Mouse (Mus musculus) forebrain, embryonic 14.5 days (tissue): ENCODE results near the gene Pcsk5. TPM values are rescaled to one million over a fixed set of nuclear protein-coding genes. Genes with fewer than 3 reads are reported as not detected.

ENCODE experiments used
- ATAC-seq: fragments of 200-750 bp; cut with Nextera tagmentation; 2 replicates; pipeline ENCODE4 v1.8.0; 2017; ENCODE audit warnings: mild to moderate bottlenecking, moderate library complexity
- DNase-seq: peaks from one replicate; pipeline ENCODE4 v3.0.0-alpha.2; 2015; ENCODE audit warnings: low spot score
- H3K27ac ChIP-seq: fragments of 300-500 bp; sonication (generic); 2 replicates; pipeline ENCODE4 v1.5.1; 2014; ENCODE audit warnings: low read depth, mild to moderate bottlenecking, control low read depth, low read length, moderate library complexity
- H3K27me3 ChIP-seq: fragments of 300-500 bp; sonication (generic); replicated peaks from 2 replicates; pipeline ENCODE4 v1.6.1; 2014; ENCODE audit warnings: low read length, control low read depth, mixed read lengths; ENCODE audit not compliant: control insufficient read depth, insufficient read depth
- H3K36me3 ChIP-seq: fragments of 300-500 bp; sonication (generic); 2 replicates; pipeline ENCODE4 v1.6.1; 2014; ENCODE audit warnings: low read length, control low read depth; ENCODE audit not compliant: control insufficient read depth, insufficient read depth
- H3K4me1 ChIP-seq: fragments of 300-500 bp; sonication (generic); 2 replicates; pipeline ENCODE4 v1.6.1; 2014; ENCODE audit warnings: antibody characterized with exemption, low read length, control low read depth; ENCODE audit not compliant: control insufficient read depth, insufficient read depth
- H3K4me2 ChIP-seq: fragments of 300-500 bp; sonication (generic); 2 replicates; pipeline ENCODE4 v1.6.1; 2014; ENCODE audit warnings: mild to moderate bottlenecking, control low read depth, low read length
- H3K4me3 ChIP-seq: fragments of 300-500 bp; sonication (generic); 2 replicates; pipeline ENCODE4 v1.5.1; 2014; ENCODE audit warnings: low read depth, low read length, control low read depth
- H3K9ac ChIP-seq: fragments of 300-500 bp; sonication (generic); 2 replicates; pipeline ENCODE4 v1.6.1; 2014; ENCODE audit warnings: mild to moderate bottlenecking, low read length, control low read depth, moderate library complexity
- H3K9me3 ChIP-seq: fragments of 300-500 bp; sonication (generic); replicated peaks from 2 replicates; pipeline ENCODE4 v1.6.1; 2016; ENCODE audit warnings: low read length, control low read depth, mixed read lengths; ENCODE audit not compliant: control insufficient read depth
- WGBS: fragments of 180-500 bp; shearing (Covaris S2); extraction: QIAGEN DNeasy Blood & Tissue Kit; methylation state at CpG from one replicate; pipeline ENCODE4 v1.1.7; 2014; 5-methylcytosine and 5-hydroxymethylcytosine counted together
- polyA plus RNA-seq: library from polyadenylated mRNA; unstranded; fragments of >200 nt; fragmentation: Nextera tagmentation; extraction: Ambion mirVana; gene quantifications from 2 replicates; pipeline ENCODE4 v1.2.1, GENCODE M21; 2014

The Pcsk5 gene
- polyA plus RNA-seq, 1 experiment from 2014 or later = 3.8 TPM

- no peak overlapping the region for H3K4me2 ChIP-seq
Measured at GRCm38 (mm10) chr19:17769610-17770399, 67.6 kb downstream of the Pcsk5 start.

DNA sequence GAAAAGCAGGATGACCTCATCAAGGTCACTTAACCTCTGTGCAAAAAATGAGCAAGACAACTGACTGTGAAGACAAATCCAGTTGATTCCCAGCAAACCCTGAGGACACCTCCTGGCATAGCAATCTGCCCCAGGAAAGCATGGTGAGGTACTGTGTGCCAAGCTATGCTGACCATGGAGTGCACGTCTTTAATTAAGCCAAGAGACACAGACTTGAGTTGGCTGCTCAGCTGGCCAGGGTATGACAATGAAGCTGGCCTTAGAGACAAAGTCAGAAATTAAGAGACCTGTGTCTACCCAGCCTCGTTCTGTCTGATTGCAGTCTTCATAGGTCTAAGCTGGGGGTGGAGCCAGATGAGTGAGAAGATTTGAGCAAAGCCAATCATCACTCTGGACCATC, 72.4 kb downstream of the Pcsk5 start:
- Histone ChIP-seq H3K9ac (no peak overlapping the region), H3K36me3 (no peaks in the 10 kb centered on the region), H3K9me3 (no peaks in the 10 kb centered on the region), H3K4me3 (no peak overlapping the region), H3K4me2 (no peak overlapping the region), H3K4me1 (no peaks in the 10 kb centered on the region), H3K27ac (no peak overlapping the region), H3K27me3 (no peaks in the 10 kb centered on the region)
- WGBS = 85% methylated on average over 2 of the region's 2 CpGs
- DNase-seq (no peak), ATAC-seq (no peak)

More at GRCm38 (mm10) chr19:17769610-17770399, 67.6 kb downstream of the Pcsk5 start:
- no peaks in the 10 kb centered on the region for H3K27me3 ChIP-seq
- 72% methylated on average over 5 of the region's 5 CpGs for WGBS
- H3K36me3 ChIP-seq = no peaks in the 10 kb centered on the region
- H3K9me3 ChIP-seq = no peaks in the 10 kb centered on the region
- H3K4me3 ChIP-seq = no peak overlapping the region
- H3K27ac ChIP-seq = no peak overlapping the region
- no peaks in the 10 kb centered on the region for H3K4me1 ChIP-seq
- no peak overlapping the region for H3K9ac ChIP-seq
- DNase-seq (peak; percentile 24), ATAC-seq (no peak)

DNA sequence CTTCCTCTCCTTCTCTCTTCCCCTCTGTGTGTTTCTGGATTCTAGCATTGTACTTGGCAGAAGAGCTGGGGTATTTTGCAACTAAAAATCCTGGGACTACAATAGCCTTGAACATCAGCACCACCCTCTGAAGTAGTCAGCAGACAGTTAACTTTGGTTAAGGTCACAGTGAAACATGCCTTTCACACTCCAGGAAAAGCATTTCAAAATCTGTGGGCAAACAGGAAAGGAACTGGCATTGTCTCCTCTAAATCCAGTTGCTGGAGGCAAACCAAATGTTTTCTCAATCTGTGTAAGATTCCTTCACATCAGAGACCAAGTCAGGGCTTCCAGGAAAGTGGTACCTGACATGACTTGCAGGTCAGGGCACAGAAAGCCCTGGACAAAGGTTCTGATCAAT, 74.7 kb downstream of the Pcsk5 start:
- Histone ChIP-seq H3K36me3 (no peaks in the 10 kb centered on the region), H3K9me3 (no peaks in the 10 kb centered on the region), H3K9ac (no peak overlapping the region), H3K27ac (no peak overlapping the region), H3K4me3 (no peak overlapping the region), H3K27me3 (no peaks in the 10 kb centered on the region), H3K4me2 (no peak overlapping the region), H3K4me1 (no peaks in the 10 kb centered on the region)
- DNase-seq (no peak), ATAC-seq (no peak)

GRCm38 (mm10) chr19:17761678-17762077, 75.8 kb downstream of the Pcsk5 start:
- WGBS = 82% methylated on average over 5 of the region's 5 CpGs
- no peak overlapping the region for H3K9ac ChIP-seq
- no peaks in the 10 kb centered on the region for H3K36me3 ChIP-seq
- H3K4me1 ChIP-seq = no peaks in the 10 kb centered on the region
- no peak for ATAC-seq
- DNase-seq = no peak
- H3K4me3 ChIP-seq = no peak overlapping the region
- H3K9me3 ChIP-seq = no peaks in the 10 kb centered on the region
- H3K4me2 ChIP-seq = no peak overlapping the region
- H3K27me3 ChIP-seq = no peaks in the 10 kb centered on the region
- no peak overlapping the region for H3K27ac ChIP-seq

GRCm38 (mm10) chr19:17752841-17753240, 84.6 kb downstream of the Pcsk5 start:
- Histone ChIP-seq H3K27me3 (no peaks in the 10 kb centered on the region), H3K9me3 (no peaks in the 10 kb centered on the region), H3K36me3 (no peaks in the 10 kb centered on the region), H3K4me3 (no peak overlapping the region), H3K27ac (no peak overlapping the region), H3K4me1 (no peaks in the 10 kb centered on the region), H3K4me2 (no peak overlapping the region), H3K9ac (no peak overlapping the region)
- no peak for ATAC-seq
- WGBS = 54% methylated on average over 3 of the region's 3 CpGs
- DNase-seq = no peak

- no peak overlapping the region for H3K4me3 ChIP-seq
- no peak overlapping the region for H3K27ac ChIP-seq
- no peak overlapping the region for H3K9ac ChIP-seq
- ATAC-seq (no peak), DNase-seq (no peak)
- H3K9me3 ChIP-seq = no peaks in the 10 kb centered on the region
- no peak overlapping the region for H3K4me2 ChIP-seq
- H3K27me3 ChIP-seq = no peaks in the 10 kb centered on the region
- H3K36me3 ChIP-seq = no peaks in the 10 kb centered on the region
- 79% methylated on average over 3 of the region's 3 CpGs for WGBS
- no peaks in the 10 kb centered on the region for H3K4me1 ChIP-seq
Measured at GRCm38 (mm10) chr19:17748331-17748730, 89.1 kb downstream of the Pcsk5 start.

DNA sequence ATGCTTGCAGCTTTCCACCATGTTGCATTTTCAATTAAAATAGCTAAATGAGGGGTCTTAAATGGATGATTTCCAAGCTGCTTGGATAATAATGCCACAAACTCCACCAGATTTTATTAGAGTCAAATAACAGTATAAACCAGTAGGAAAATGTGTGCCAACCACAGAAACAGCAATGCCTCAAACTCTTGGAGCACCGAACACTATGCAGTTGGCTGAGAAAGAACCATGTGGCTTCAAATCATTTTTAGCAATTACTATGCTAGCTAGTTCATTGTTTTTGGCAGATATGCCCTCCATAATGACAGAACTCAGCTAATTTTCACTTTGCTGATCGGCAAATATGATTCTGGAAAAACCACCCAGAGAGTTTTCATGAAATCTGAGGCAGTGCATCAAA, 92.1 kb downstream of the Pcsk5 start:
- H3K9me3 ChIP-seq = no peaks in the 10 kb centered on the region
- no peaks in the 10 kb centered on the region for H3K4me1 ChIP-seq
- WGBS = 88% methylated on average over 2 of the region's 2 CpGs
- no peak overlapping the region for H3K4me3 ChIP-seq
- no peak for ATAC-seq
- H3K27me3 ChIP-seq = no peaks in the 10 kb centered on the region
- no peak overlapping the region for H3K4me2 ChIP-seq
- no peaks in the 10 kb centered on the region for H3K36me3 ChIP-seq
- H3K9ac ChIP-seq = no peak overlapping the region
- H3K27ac ChIP-seq = no peak overlapping the region
- DNase-seq = peak; percentile 17

- H3K4me3 ChIP-seq = no peak overlapping the region
- no peak overlapping the region for H3K27ac ChIP-seq
- no peak for ATAC-seq
- no peaks in the 10 kb centered on the region for H3K36me3 ChIP-seq
- WGBS = 91% methylated on average over 8 of the region's 8 CpGs
- DNase-seq = no peak
- no peaks in the 10 kb centered on the region for H3K27me3 ChIP-seq
- H3K9me3 ChIP-seq = no peaks in the 10 kb centered on the region
- no peak overlapping the region for H3K9ac ChIP-seq
- H3K4me2 ChIP-seq = no peak overlapping the region
- H3K4me1 ChIP-seq = no peaks in the 10 kb centered on the region
Measured at GRCm38 (mm10) chr19:17744474-17745069, 92.9 kb downstream of the Pcsk5 start.

DNA sequence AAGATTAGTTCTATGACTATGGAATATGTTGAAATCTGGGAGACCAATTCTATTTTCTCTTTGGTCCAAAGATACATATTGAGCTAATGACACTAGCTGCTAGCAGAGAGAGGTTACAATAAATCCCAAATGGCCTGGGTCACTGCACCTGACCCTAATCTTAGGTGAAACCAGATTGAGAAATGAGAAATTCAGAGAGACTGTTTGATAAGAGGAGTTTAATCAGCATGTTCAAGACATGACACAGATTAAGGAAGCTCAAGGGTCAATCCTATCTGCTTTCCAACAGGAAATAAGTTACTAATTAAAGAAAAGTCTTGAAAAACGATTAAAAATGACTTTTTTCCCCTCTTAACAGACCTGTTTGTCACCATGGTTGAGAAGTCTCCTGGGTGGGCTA, 96.0 kb downstream of the Pcsk5 start:
- Histone ChIP-seq H3K4me1 (no peaks in the 10 kb centered on the region), H3K4me3 (no peak overlapping the region), H3K27me3 (no peaks in the 10 kb centered on the region), H3K4me2 (no peak overlapping the region), H3K9me3 (no peaks in the 10 kb centered on the region), H3K36me3 (no peaks in the 10 kb centered on the region), H3K9ac (no peak overlapping the region), H3K27ac (no peak overlapping the region)
- DNase-seq = no peak
- no peak for ATAC-seq
- WGBS = 58% methylated on average over 1 of the region's 1 CpGs
